Comparison of ENCODE assay signal across 8 mouse cellular contexts in the genomic region with DNA sequence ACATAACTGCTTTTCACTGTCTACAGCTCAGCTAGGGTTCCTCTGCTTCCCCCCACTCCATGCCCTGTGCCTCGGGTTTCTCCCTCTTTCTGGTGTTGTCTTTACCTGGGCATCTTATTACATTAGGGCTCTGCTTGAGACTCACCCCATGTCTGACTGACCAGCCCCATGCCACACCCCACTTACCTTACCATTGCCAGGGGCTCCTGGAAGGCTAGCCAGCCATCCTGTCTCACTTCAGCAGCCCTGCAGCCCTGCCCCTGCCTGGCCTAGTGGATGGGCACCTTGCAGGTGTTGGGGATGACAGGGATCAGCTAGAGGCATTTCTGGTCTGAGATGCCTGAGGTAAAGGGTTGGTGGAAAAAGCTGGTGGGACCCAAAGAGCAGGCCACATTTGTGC. TPM values are rescaled to one million over a fixed set of nuclear protein-coding genes. Genes with fewer than 3 reads are reported as not detected.
DNase-seq lines count a peak whose midpoint lies in the region; ATAC-seq and TF ChIP-seq lines count a peak whose summit lies in the region.

No protein-coding gene starts in this region.

- WGBS in heart, embryonic 12.5 days, result 32% methylated on average over 1 of the region's 1 CpGs
- WGBS in forebrain, embryonic 16.5 days, result 17% methylated on average over 1 of the region's 1 CpGs
- WGBS in liver, embryonic 15.5 days (ENCODE audit: insufficient replicate concordance), result 50% methylated on average over 1 of the region's 1 CpGs

- TF ChIP-seq CTCF in G1E (IDR thresholded peaks at IDR 0.05; ENCODE audit: low read depth, low read length), result no peak

- H3K4me2 ChIP-seq in heart, embryonic 12.5 days, result peak overlapping the region; percentile 88
- H3K4me2 ChIP-seq in forebrain, embryonic 16.5 days (ENCODE audit: low read length), result peak overlapping the region; percentile 75
- peak overlapping the region; percentile 94 for H3K4me2 ChIP-seq in liver, embryonic 15.5 days

- intact Hi-C loops in heart, postnatal 10 days (cut with DNase I), result loop anchor here (10.0 kb wide), 1 partner anchor 78 kb away; no protein-coding TSS in a partner anchor

- no peak for DNase-seq in heart, postnatal 10 days
- DNase-seq in G1E (ENCODE audit: low spot score), result no peak
- no peak for DNase-seq in frontal cortex, postnatal 10 days (ENCODE audit: low spot score in 2 of 2)
- no peak for DNase-seq in adrenal gland, postnatal 4 days (ENCODE audit: low spot score in 2 of 2)
- DNase-seq in embryo, embryonic 10.5 days (ENCODE audit: low spot score), result no peak

- H3K9me3 ChIP-seq in heart, embryonic 12.5 days (replicated peaks), result no peaks in the 10 kb centered on the region
- H3K9me3 ChIP-seq in G1E (replicated peaks), result no peaks in the 10 kb centered on the region
- no peaks in the 10 kb centered on the region for H3K9me3 ChIP-seq in forebrain, embryonic 16.5 days (ENCODE audit: control insufficient read depth, low read length)
- H3K9me3 ChIP-seq in liver, embryonic 15.5 days (replicated peaks), result no peaks in the 10 kb centered on the region

- H3K36me3 ChIP-seq in heart, embryonic 12.5 days, result peaks cover 53% of the 10 kb centered on the region
- peaks cover 73% of the 10 kb centered on the region for H3K36me3 ChIP-seq in G1E (replicated peaks)
- peaks cover 7% of the 10 kb centered on the region for H3K36me3 ChIP-seq in forebrain, embryonic 16.5 days (ENCODE audit: control insufficient read depth, insufficient read depth)
- peaks cover 34% of the 10 kb centered on the region for H3K36me3 ChIP-seq in liver, embryonic 15.5 days (replicated peaks)

- no peak for ATAC-seq in heart, embryonic 12.5 days (ENCODE audit: insufficient number of reproducible peaks, low FRiP score)
- ATAC-seq in G1E (ENCODE audit: extremely low read depth, insufficient number of reproducible peaks, low FRiP score, poor library complexity, severe bottlenecking), result no peak
- no peak for ATAC-seq in forebrain, embryonic 16.5 days
- no peak for ATAC-seq in liver, embryonic 15.5 days (ENCODE audit: insufficient read depth)

- H3K27ac ChIP-seq in heart, embryonic 12.5 days (ENCODE audit: poor library complexity, severe bottlenecking), result no peak overlapping the region
- no peak overlapping the region for H3K27ac ChIP-seq in forebrain, embryonic 16.5 days (ENCODE audit: low read length)
- H3K27ac ChIP-seq in liver, embryonic 15.5 days (replicated peaks), result 0 out of 2 replicates have a peak overlapping the region, but pooled peaks have one; percentile 71

- H3K4me3 ChIP-seq in heart, embryonic 12.5 days, result peak overlapping the region; percentile 51
- H3K4me3 ChIP-seq in G1E (ENCODE audit: low read depth, low read length), result peak overlapping the region; percentile 70; the same call in 1 of the 2 replicates
- peak overlapping the region; percentile 60 for H3K4me3 ChIP-seq in forebrain, embryonic 16.5 days (replicated peaks; ENCODE audit: low read length)
- peak overlapping the region; percentile 58 for H3K4me3 ChIP-seq in liver, embryonic 15.5 days (replicated peaks)

- peak overlapping the region; percentile 70; the same call in 1 of the 2 replicates for H3K9ac ChIP-seq in heart, embryonic 12.5 days
- peak overlapping the region; percentile 68 for H3K9ac ChIP-seq in forebrain, embryonic 16.5 days (replicated peaks; ENCODE audit: low read depth, low read length)
- H3K9ac ChIP-seq in liver, embryonic 15.5 days, result peak overlapping the region; percentile 62; the same call in 1 of the 2 replicates

- H3K27me3 ChIP-seq in heart, embryonic 12.5 days (replicated peaks), result no peaks in the 10 kb centered on the region
- no peaks in the 10 kb centered on the region for H3K27me3 ChIP-seq in G1E (ENCODE audit: insufficient read depth, low read length)
- H3K27me3 ChIP-seq in forebrain, embryonic 16.5 days (replicated peaks; ENCODE audit: control insufficient read depth, insufficient read depth, low read length), result no peaks in the 10 kb centered on the region
- H3K27me3 ChIP-seq in liver, embryonic 15.5 days, result no peaks in the 10 kb centered on the region

- H3K4me1 ChIP-seq in heart, embryonic 12.5 days (replicated peaks), result peaks cover 13% of the 10 kb centered on the region
- H3K4me1 ChIP-seq in G1E (ENCODE audit: insufficient read depth, low read depth, low read length), result peaks cover 41% of the 10 kb centered on the region
- H3K4me1 ChIP-seq in forebrain, embryonic 16.5 days (replicated peaks; ENCODE audit: control insufficient read depth, insufficient read depth, low read length), result peaks cover 8% of the 10 kb centered on the region
- H3K4me1 ChIP-seq in liver, embryonic 15.5 days (replicated peaks), result peaks cover 30% of the 10 kb centered on the region

RNA-seq across cellular contexts. Expression of gene Ccdc74a, which starts 0.9 kb away (rescaled TPM):
- polyA plus RNA-seq in heart, embryonic 12.5 days (2016; fragmentation: Nextera tagmentation; extraction: Ambion mirVana), result 4.4 and 5.5 TPM in 2 replicates
- 1 to 10 TPM in 1 of 2 experiments, under 1 TPM in 1; 0.74 to 1.0 TPM for total RNA-seq in heart, postnatal 10 days (2021)
- total RNA-seq in G1E (2014; fragmentation: Nextera tagmentation), result not detected in 2 replicates
- 3.7 and 4.2 TPM in 2 replicates for total RNA-seq in G1E (2017)
- 0.98 and 1.8 TPM in 2 replicates for polyA plus RNA-seq in G1E (2012)
- 5.5 and 7.7 TPM in 2 replicates for polyA plus RNA-seq in forebrain, embryonic 16.5 days (2015; fragmentation: Nextera tagmentation; extraction: Ambion mirVana)
- polyA plus RNA-seq in liver, embryonic 15.5 days (2015; fragmentation: Nextera tagmentation; extraction: Ambion mirVana), result 2.0 and 2.5 TPM in 2 replicates
- total RNA-seq in adrenal gland, postnatal 4 days (2021), result 1 to 10 TPM; 6.2 to 6.5 TPM

RNA-seq across cellular contexts. Expression of gene Smpd4, which starts 28.0 kb away (rescaled TPM):
- 30.3 and 31.4 TPM in 2 replicates for polyA plus RNA-seq in heart, embryonic 12.5 days (2016; fragmentation: Nextera tagmentation; extraction: Ambion mirVana)
- total RNA-seq in heart, postnatal 10 days (2021), result 10 to 100 TPM; 29.8 to 31.9 TPM
- 55.5 and 78.9 TPM in 2 replicates for total RNA-seq in G1E (2014; fragmentation: Nextera tagmentation)
- total RNA-seq in G1E (2017), result 38.5 and 44.4 TPM in 2 replicates
- 12.6 and 24.5 TPM in 2 replicates for polyA plus RNA-seq in G1E (2012)
- polyA plus RNA-seq in forebrain, embryonic 16.5 days (2015; fragmentation: Nextera tagmentation; extraction: Ambion mirVana), result 33.4 and 38.3 TPM in 2 replicates
- 14.0 and 14.3 TPM in 2 replicates for polyA plus RNA-seq in liver, embryonic 15.5 days (2015; fragmentation: Nextera tagmentation; extraction: Ambion mirVana)
- total RNA-seq in adrenal gland, postnatal 4 days (2021), result 10 to 100 TPM; 50.2 to 52.4 TPM
